Mouse (Mus musculus) cerebellum, adult 9-11 months (tissue): ENCODE data around the gene Srbd1.

Experiments
- DNase-seq: peaks from one replicate; pipeline ENCODE4 v3.0.0; 2022

Srbd1 gene

DNA sequence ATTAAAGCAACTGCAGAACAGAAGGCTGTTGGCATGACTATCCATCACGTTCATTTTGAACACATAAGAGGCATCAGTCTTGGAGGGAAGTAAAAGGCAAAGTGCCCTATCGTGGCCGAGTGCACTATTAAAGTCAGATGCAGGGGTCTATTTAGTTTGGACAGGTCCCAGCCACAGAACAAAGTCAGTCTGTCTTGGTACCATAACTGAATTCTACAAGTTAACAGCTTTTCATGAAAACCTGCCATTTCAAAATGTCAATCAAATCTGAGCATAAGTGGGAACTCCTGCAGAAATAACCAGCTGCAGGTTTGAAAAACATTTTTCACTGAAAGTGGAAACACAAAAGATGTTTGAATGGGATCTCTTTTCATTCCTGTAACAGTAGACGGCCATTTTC is 115.0 kb downstream of the Srbd1 start:
- no peak for DNase-seq

DNA sequence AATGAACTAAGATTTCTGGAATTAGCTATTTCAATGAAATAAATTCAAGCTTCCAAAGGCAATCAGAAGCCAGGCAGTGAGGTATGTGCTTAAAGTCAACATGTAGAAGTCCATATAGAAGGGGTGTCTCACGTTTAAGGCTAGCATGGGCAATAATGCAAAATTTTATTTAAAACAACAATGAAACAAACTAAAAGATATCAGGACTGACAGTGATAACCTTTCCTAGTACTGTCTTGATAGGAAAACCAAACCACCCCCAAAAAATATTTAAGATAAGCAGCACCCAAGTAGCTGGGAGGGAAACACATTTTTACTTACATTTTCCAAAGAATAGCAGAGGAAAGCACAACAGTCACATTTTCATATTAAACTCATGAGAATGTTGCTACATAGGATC is 115.8 kb downstream of the Srbd1 start:
- DNase-seq = no peak

DNA sequence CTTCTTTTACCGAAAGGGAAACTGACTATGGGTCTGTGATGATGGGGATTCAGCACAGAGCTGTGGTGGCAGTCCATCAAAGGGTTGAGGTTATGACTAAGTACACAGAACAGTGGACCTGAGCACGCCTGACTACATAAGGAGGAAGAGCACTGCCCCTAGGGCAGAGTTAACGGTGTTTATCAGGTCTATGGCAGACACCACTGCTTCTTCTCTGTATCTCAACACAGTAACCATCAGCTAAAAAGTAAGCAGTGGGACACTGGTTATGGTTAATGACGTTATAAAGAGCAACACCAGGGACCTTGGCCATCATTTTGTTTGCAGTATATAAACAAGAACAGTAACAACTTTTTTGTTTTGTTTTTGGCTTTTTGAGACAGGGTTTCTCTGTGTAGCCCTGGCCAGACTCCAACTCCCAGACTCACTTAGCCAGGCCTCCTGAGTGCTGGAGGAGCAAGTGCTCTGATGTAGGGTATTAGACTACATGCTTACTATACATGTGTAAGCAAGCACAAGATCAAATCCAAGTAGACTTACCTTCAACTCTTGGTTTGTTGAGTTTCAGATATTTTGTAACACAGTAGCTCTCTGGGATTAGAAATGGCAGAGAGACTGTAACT is 117.3 kb downstream of the Srbd1 start:
- DNase-seq = no peak

DNA sequence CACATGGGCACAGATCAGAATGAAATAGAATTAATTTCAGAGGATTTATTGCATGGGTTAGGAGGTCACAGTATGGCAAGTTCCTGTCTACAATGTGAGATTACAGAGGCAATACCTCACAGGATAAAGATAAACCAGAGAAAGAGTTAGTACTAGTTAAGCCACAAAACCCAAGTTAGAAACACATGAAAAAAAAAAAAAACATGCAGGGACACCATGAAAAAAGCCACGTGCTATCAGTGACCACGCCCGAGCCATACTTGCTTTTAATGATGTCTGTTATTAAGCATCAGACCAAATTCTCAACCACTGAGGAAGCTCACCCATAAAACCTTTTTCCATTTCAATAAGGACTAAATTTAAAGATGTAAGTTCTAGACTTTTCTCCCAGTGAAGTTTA is 120.4 kb downstream of the Srbd1 start:
- no peak for DNase-seq

DNA sequence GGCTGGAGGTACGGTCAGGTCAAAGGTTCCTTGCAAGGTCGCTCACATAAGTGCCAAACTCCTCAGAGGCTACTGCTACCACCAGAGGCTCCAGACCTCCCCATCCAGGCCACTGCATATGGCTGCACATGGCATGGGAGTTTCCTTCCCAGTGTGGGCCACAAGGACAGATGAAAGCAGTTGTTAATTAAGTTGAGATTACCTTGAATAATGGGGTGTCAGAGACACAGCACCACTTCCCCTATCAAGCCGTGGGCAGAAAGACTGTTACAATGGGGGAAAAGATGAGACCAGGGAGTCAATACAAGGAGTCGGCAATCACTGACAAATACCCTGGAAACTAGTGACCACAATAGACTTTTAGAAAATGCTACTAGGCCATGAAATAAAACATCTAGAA is 122.6 kb downstream of the Srbd1 start:
- no peak for DNase-seq

DNA sequence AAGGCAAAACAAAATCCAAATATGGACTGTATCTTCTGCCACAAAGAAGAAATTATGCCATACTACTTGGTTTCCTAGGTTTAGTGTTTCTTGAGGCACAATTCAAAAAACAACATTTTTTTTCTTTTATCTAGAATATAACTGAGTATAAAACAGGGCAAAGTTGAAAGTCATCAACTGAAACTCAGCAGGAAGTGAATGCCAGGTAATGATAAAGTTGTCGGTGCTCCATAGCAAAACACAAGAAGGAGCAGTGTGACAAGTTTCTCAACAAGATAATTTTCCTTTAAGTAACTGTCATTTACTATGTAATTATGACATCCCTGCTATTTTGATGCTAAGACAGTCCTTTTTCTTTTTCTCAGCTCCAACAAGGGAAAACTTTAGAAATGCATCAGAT is 123.2 kb downstream of the Srbd1 start:
- DNase-seq = no peak

DNA sequence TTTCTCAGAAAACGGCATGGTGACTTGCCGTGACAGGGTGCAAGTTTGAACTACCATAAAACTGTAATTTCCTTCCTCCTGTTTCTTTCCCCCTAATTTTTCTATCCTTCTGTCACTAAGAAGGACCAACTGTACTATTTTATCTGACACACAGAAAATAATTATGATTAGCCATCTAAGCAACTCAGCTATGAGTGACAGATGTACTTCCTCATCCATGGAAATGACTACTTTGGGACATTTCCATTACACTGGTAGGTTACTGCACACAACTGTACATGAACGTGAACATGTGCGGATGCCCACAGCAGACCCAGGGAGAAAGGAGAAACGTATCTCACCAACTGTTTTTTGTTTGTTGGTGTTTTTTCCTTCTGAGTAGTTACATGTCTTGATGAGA is 123.7 kb downstream of the Srbd1 start:
- DNase-seq = no peak

DNA sequence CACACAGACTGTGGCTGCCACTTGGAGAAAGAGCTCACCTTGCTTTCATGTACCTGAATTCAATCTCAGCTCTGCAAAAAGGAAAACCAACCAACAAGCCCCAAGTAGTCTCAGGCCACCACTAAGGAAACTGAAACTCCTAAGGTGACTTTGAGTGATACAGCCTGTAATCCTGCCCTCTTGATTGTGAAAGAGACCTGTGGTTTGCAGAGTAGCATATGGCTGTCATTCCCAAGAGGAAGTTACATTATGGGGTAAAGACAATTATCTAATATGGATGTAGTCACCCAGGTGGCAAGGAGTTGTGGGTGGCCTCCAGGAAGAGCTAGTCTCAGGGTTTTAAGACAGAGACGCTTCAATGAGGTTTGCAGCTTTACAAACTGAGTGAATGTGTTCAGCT is 125.2 kb downstream of the Srbd1 start:
- DNase-seq = no peak

DNA sequence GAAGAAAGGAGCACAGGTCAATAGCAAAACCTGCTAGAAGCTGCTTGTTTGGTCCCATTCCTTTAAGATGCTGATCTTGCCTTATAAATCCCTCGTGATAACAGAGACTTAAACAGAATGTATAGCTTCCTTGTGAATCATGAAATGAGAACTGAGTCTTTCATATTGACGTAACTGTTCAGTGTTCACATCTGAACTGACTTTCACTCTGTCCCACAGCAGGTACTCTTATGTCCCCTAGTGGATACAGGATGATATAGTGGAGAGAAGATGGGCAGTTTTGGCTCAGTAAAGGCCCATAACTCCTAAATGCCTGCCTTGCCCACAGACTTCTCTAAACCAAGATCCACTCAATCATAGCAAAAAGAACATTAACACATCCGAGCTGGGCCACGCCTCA is 130.7 kb downstream of the Srbd1 start:
- no peak for DNase-seq

DNA sequence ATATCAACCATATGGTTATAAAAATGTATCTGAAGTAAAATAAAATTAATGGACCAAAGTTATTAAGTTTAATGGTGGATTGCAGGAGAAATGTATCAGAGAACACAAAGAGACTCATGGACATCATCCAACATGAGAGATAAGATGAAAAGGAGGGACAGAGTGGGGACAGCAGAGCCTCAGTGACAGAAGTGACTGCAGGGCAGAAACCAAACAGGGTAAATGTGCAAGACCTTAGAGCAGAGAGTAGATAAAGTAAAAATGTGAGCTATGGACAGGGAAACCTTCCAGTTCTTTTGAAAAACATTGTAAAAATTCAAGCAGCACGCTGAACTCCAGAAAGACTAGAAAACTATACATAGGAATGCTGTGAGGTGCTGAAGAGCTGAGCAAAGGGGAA is 132.4 kb downstream of the Srbd1 start:
- no peak for DNase-seq

DNA sequence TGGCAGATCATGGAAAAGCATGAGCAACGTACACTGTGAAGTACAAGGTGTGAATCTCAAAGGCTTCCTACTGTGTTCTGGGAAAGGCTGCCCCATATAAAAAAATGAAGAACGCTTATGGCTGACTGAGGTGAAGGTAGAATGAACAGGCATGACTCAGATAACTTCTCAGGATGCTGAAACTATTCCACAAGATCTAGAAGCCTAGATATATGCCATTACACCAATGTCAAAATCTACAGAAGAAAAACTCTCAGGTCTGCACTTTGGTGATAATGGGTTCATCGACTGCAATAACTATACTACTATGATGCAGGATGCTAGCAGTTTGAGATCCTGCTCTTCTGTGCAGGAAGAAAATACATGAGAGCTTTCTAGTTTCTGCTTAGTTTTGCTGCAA is 133.1 kb downstream of the Srbd1 start:
- DNase-seq = no peak

DNA sequence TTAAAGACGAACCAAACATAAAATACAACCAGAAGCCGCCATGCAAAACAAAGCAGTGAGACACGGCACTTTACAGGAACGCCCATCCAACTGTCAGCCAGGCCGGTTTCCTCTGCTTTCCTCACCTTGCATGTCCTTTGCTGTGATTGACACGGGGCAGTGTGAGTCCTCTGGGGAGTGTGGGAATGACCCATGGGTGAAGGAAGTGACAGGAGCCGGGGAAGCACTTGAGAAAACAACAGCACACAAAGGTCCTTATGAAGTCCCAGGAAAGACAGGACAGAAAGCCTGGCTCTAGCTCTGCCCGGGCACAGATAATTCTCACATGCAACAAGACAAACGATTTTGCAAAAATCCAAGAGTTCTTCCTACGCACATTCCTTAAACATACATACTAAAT is 136.6 kb downstream of the Srbd1 start:
- DNase-seq = no peak

DNA sequence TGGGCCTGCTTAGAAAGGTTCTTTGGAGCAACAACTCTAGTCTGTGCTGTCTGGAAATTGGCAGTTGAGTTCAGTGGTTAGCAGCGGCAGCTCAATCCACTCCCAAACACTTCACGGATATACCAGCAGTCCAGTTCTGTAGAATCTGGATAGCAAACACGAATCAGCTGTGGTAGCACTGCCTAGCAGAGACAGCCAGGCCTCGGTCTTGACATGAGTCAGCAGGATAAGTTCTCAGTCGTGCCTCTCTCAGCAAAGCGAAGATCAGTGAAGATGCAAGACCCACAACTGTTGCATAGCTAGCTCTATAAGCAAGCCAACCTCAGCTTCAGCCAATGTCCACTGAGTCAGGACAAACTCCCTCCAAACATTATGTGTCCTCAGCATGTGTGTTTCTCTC is 142.9 kb downstream of the Srbd1 start:
- no peak for DNase-seq

DNA sequence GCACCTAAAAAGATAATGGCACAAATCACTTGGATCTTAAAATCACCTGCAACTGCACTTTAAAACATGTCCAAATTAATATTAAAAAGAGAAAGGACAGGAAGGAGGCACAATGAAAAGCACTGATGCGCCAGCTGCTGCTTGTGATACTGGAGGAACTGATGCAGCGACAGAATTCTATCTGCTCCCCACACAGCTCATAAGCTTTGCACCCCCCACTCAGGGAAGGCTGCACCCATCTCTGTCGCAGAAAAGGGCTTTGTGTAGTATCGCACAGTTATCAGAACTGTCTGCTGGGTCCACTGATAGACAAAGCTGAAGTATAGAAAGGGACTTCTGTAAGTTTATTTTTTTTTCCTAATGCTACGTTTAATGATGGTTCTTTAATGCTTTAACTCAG is 143.3 kb downstream of the Srbd1 start:
- DNase-seq = no peak

DNA sequence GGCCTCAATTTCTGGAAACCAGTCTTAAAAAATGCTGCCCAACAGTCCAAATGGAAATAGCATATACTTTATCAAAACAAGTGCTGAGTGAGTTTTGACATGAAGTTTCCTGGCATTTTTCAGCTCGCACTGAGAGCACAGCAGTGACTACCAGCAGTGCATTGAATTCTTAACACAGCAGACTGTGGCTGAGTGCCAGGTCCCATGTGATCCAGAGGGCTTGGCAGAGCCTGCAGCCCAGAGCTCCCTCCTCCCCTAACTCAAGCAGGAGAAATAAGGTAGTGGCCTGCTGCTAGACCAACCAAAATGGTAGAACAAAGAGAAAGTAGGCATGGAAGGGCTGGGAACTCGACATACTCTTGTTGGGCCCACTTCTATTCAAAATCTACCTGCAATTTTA is 149.2 kb downstream of the Srbd1 start:
- peak; percentile 18 for DNase-seq

DNA sequence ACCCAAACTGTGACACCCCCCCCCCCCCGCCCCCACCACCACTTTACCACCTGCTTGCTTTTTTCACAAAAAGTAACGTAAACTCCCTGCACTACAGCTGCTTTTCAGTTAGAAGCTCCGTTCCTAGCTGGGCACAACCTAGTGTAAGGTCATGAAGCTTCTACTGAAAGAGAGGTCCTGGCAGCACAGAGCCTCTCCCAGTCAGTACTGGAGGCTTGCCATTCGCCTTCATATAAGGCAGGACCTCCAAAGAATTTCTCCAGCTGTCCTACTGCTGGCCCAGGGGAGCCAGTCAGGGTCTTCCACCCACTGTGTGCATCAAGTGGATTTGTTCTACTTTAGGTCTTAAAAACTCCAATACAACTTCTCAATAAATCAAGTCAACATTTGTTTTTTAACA is 149.9 kb downstream of the Srbd1 start:
- DNase-seq = no peak

DNA sequence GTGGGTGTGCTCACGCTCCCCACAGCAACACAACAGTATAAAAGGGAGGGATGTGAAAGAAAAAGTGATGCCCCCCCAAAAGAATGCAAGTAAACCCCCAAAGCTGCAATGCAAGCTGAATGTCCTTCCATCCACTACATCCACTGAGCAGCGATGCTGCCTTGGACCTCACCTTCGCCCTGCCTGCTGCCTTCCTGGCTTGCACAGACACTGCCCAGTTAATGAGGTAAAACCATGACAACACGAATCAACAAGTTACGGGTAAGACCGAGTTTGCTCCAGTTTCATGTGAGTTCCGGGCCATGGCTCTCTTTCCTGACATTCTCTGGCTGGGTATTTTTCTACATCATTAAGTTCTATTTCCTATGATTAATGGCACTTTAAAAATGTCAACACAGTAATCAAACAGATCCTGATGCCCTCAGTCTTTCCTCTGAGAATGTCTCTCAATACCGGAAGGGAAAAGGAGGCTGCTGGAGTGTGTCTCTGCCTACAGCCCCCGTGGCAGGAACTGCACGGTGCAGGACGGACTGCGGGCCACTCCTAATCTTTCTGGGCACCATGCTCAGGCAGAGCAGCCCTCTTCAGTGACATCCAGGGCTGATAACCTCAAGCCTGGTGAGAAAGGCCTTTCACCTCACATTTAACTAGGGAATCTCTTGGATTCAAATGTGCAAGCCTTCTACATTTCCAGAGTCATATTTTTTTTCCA is 155.8 kb downstream of the Srbd1 start:
- DNase-seq = no peak

DNA sequence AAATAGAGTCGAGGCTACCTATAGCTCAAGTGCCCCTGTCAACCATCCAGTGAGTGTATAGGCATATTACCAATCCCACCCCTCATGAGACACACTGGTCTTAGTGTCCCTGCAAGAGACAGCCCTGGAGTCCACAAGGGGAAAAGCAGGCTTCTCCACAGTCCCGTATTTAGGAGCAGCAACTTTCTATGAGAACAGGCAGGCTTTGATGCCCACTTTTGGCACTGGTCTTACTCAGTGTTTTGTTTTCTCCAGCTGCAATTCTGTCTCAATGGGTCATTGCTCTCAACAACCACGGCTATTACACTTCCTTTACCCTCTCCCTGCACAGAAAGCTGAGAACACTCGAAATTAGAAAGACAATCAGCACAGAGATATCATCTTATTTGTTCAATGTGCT is 157.4 kb downstream of the Srbd1 start:
- no peak for DNase-seq

DNA sequence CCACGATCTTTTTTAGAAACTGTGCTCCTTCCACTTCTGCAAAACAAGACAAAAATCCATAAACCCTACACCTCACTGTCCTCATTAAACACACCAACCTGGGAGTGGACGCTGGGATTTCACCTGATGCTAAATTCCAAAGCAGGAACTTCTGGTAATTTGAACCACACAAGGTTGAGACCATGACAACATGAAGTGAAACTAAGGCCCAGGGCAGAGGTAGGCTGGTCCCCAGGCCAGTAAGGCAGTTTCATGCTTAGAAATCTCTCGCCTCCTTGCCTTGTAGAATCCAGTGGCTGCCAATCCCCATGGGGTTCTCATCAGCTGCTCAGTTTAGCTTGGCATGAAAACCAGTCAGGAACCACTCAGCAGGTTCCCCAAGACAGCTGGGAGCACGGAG is 158.4 kb downstream of the Srbd1 start:
- DNase-seq = no peak

DNA sequence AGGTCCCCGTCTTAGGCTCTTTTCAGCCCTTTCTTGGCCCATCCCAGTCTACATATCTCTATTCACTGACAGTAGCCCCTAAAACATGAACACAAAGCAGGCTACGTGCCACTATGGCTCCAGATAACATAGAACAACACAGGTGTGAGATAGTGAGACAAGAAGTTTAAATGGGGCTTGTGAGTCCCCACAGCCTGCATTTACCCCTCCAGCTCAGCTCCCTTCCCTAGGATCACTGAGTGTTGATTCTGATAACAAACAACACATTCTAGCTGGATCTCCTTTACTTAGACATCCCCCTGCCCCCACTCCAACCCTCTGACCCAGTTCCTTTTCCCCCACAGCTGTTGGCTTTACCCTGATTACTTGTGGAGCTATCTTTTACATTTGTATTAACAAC is 158.8 kb downstream of the Srbd1 start:
- DNase-seq = no peak

DNA sequence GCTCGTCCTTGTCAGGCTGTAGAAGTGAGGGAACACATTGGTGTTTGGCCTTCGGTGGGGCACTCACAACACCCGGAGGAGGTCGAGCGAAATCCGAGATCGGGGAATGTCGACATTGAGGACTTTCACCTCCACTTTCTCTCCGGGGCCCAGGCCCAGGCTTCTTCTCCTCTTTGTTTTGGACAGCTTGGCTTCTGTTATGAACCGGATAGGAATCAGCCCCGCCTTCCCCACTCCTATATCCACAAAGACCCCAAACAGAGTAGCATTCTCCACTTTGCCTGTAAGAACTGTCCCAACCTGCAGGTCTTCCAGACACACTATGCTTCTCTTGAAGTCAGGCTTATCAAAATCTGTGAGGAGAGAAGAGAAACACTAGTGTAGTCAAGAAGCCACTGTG is 159.8 kb downstream of the Srbd1 start:
- no peak for DNase-seq

DNA sequence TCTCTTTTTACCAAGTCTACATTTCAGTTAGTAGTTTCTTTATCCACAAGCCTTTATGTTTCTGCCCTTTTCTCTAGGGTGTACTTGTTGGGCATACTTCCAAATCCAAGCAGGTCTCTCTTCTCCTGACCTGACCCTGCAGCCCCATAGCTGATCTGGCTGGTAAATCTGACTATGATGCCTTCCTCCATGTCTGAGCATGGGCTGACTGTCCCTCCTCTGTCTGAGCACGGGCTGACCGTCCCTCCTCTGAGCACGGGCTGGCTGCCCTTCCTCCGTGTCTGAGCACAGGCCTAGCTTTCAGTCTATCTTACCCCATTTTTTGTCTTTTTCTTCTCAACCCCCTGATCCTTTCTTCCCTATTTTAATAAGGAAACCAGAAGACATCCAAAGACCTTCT is 162.7 kb downstream of the Srbd1 start:
- no peak for DNase-seq

DNA sequence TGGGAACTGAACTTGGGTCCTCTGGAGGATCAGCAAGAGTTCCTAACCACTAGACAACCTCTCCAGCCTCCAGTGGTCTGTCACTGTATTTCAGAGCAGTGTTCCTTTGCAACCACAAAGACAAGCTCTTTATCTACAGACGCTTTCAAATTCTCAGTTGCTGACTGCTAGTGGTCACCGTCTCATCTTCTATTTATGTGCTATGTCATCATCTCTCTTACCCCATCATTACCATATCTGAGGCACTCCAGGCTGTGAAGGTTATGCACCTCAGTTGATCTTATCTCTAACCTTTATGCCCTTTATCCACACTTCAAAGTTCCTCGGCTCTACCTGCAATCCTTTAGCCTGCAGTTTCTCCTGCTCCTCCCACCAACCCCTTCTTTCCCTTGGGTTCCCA is 163.1 kb downstream of the Srbd1 start:
- no peak for DNase-seq

DNA sequence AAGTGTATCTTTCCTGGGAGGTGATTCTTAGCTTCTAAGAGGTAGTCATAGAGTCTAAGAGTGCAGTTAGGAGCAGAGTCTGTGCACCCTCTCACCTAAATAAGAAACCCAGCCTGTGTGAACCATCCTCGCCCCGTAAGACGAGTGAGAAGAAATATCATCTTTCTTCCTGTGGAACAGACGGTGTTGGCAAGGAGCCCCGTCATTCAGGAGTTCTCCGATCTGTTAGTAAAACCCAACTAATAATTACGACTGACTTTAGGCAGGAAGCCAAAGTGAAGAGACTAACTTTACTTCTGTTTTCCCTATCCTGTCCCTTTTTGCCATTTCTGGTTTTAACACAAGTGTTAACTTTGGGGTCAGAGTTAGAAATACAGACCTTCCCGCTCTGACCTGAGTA is 166.1 kb downstream of the Srbd1 start:
- no peak for DNase-seq

DNA sequence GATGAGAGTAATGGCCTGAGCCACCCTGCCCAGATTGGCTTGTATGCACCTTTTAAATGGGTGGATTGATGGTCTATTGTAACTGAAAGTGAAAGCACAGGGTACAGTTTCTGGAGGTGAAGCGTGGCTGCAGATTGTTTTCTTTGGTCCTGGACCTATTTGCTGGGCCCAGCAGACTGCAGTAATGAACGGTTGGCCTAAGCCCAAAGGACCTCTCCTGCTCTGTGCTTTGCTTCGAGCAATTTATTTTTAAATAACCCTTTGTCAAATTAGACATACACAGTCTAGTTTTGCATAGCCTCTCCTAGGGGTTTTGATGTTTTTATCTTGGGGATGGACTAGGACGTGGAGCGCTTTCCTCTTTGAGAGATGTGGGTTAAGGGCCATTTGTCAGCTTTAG is 169.9 kb downstream of the Srbd1 start:
- no peak for DNase-seq
